Mouse (Mus musculus): ENCODE measurements around the gene Mib2. TPM values are rescaled to one million over a fixed set of nuclear protein-coding genes. Genes with fewer than 3 reads are reported as not detected.

Gene Mib2
- polyA plus RNA-seq (2015; fragmentation: Nextera tagmentation; extraction: Ambion mirVana) = 7.3 and 10.4 TPM in 2 replicates

GRCm38 (mm10) chr4:155668689-155669597 is at the start of gene Mib2:
TSS of gene Mib2 (minus strand) at chr4:155669198.

GRCm38 (mm10) chr4:155704721-155705591 is 36.0 kb upstream of the Mib2 start, which contains the start of gene Ssu72:
TSS of gene Ssu72 (plus strand) at chr4:155704800.

GRCm38 (mm10) chr4:155694111-155694481 is 25.1 kb upstream of the Mib2 start, which contains the start of gene Fndc10:
TSS of gene Fndc10 (plus strand) at chr4:155694342.

GRCm38 (mm10) chr4:155653086-155653450 is 15.9 kb downstream of the Mib2 start, which contains the start of gene Mmp23:
TSS of gene Mmp23 (minus strand) at chr4:155653384.

GRCm38 (mm10) chr4:155645308-155645707 is 23.7 kb downstream of the Mib2 start, which contains the start of gene Gm10563:
TSS of gene Gm10563 (minus strand) at chr4:155645408.

GRCm38 (mm10) chr4:155624338-155625291 is 44.4 kb downstream of the Mib2 start, which contains the start of gene Cdk11b:
TSS of gene Cdk11b (plus strand) at chr4:155624854.

Other genes starting within 250 kb of the Mib2 start
- gene Tmem52, start 200.1 kb downstream of the Mib2 start, polyA plus RNA-seq (2015; fragmentation: Nextera tagmentation; extraction: Ambion mirVana) = not detected in 2 replicates
- 166 and 176 TPM in 2 replicates for gene Gnb1, start 177.8 kb downstream of the Mib2 start, polyA plus RNA-seq (2015; fragmentation: Nextera tagmentation; extraction: Ambion mirVana)
- 48.0 and 55.7 TPM in 2 replicates for gene Nadk, start 106.8 kb downstream of the Mib2 start, polyA plus RNA-seq (2015; fragmentation: Nextera tagmentation; extraction: Ambion mirVana)
- 7.6 and 7.7 TPM in 2 replicates for gene Slc35e2, start 67.8 kb downstream of the Mib2 start, polyA plus RNA-seq (2015; fragmentation: Nextera tagmentation; extraction: Ambion mirVana)
- gene Cdk11b, start 44.3 kb downstream of the Mib2 start, polyA plus RNA-seq (2015; fragmentation: Nextera tagmentation; extraction: Ambion mirVana) = 54.0 and 56.7 TPM in 2 replicates
- gene Gm10563, start 23.8 kb downstream of the Mib2 start, polyA plus RNA-seq (2015; fragmentation: Nextera tagmentation; extraction: Ambion mirVana) = not detected in 2 replicates
- gene Mmp23, start 15.8 kb downstream of the Mib2 start, polyA plus RNA-seq (2015; fragmentation: Nextera tagmentation; extraction: Ambion mirVana) = 56.8 and 75.1 TPM in 2 replicates
- gene Fndc10, start 25.1 kb upstream of the Mib2 start, polyA plus RNA-seq (2015; fragmentation: Nextera tagmentation; extraction: Ambion mirVana) = 2.0 and 3.1 TPM in 2 replicates
- gene Ssu72, start 35.6 kb upstream of the Mib2 start, polyA plus RNA-seq (2015; fragmentation: Nextera tagmentation; extraction: Ambion mirVana) = 82.9 and 89.4 TPM in 2 replicates
- 0.31 and 0.65 TPM in 2 replicates for gene Tmem240, start 65.6 kb upstream of the Mib2 start, polyA plus RNA-seq (2015; fragmentation: Nextera tagmentation; extraction: Ambion mirVana)
- 45.9 and 48.6 TPM in 2 replicates for gene Atad3a, start 91.9 kb upstream of the Mib2 start, polyA plus RNA-seq (2015; fragmentation: Nextera tagmentation; extraction: Ambion mirVana)
- gene Vwa1, start 105.5 kb upstream of the Mib2 start, polyA plus RNA-seq (2015; fragmentation: Nextera tagmentation; extraction: Ambion mirVana) = 7.7 and 9.2 TPM in 2 replicates
- 0.05 TPM in 2 replicates for gene Tmem88b, start 116.7 kb upstream of the Mib2 start, polyA plus RNA-seq (2015; fragmentation: Nextera tagmentation; extraction: Ambion mirVana)
- 0.41 and 0.63 TPM in 2 replicates for gene Ankrd65, start 121.2 kb upstream of the Mib2 start, polyA plus RNA-seq (2015; fragmentation: Nextera tagmentation; extraction: Ambion mirVana)
- gene Mrpl20, start 133.7 kb upstream of the Mib2 start, polyA plus RNA-seq (2015; fragmentation: Nextera tagmentation; extraction: Ambion mirVana) = 202 and 239 TPM in 2 replicates
- 89.4 and 98.1 TPM in 2 replicates for gene Ccnl2, start 143.3 kb upstream of the Mib2 start, polyA plus RNA-seq (2015; fragmentation: Nextera tagmentation; extraction: Ambion mirVana)
- gene Aurkaip1, start 162.1 kb upstream of the Mib2 start, polyA plus RNA-seq (2015; fragmentation: Nextera tagmentation; extraction: Ambion mirVana) = 120 and 131 TPM in 2 replicates
- gene Mxra8, start 170.5 kb upstream of the Mib2 start, polyA plus RNA-seq (2015; fragmentation: Nextera tagmentation; extraction: Ambion mirVana) = 46.8 and 65.4 TPM in 2 replicates
- 4.9 and 5.7 TPM in 2 replicates for gene Dvl1, start 178.2 kb upstream of the Mib2 start, polyA plus RNA-seq (2015; fragmentation: Nextera tagmentation; extraction: Ambion mirVana)
- gene Tas1r3, start 194.2 kb upstream of the Mib2 start, polyA plus RNA-seq (2015; fragmentation: Nextera tagmentation; extraction: Ambion mirVana) = 0.14 and 0.18 TPM in 2 replicates
- gene Cptp, start 200.2 kb upstream of the Mib2 start, polyA plus RNA-seq (2015; fragmentation: Nextera tagmentation; extraction: Ambion mirVana) = 7.5 and 8.4 TPM in 2 replicates
- gene Ints11, start 200.3 kb upstream of the Mib2 start, polyA plus RNA-seq (2015; fragmentation: Nextera tagmentation; extraction: Ambion mirVana) = 31.6 and 32.7 TPM in 2 replicates
- gene Pusl1, start 222.6 kb upstream of the Mib2 start, polyA plus RNA-seq (2015; fragmentation: Nextera tagmentation; extraction: Ambion mirVana) = 26.0 and 27.2 TPM in 2 replicates
- 8.0 and 10.8 TPM in 2 replicates for gene Acap3, start 222.6 kb upstream of the Mib2 start, polyA plus RNA-seq (2015; fragmentation: Nextera tagmentation; extraction: Ambion mirVana)

Measured in spleen, postnatal 0 days (tissue).